Mouse (Mus musculus): ENCODE data around the gene Itpk1.

Gene Itpk1

DNA sequence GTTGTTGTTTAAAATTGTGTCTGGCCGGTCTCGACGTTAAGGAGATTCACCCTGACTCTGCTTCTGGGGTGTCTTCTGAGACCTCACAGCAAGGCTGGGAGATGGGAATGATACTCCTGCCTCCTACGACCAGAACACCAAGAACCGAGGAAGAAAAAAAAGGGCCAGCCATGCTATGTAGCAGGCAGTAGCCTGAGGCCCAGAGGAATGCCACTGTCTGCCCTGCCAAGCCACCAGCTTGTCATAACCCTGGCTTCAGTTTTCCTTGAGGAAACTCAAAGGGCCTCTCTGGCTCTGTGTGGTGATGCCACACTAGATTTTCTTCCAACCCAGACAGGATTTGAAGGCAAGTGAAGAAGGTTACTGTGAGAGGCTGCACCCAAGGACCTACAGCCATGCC is 79.6 kb downstream of the Itpk1 start:
- DNase-seq (ENCODE audit: low spot score), result no peak

DNA sequence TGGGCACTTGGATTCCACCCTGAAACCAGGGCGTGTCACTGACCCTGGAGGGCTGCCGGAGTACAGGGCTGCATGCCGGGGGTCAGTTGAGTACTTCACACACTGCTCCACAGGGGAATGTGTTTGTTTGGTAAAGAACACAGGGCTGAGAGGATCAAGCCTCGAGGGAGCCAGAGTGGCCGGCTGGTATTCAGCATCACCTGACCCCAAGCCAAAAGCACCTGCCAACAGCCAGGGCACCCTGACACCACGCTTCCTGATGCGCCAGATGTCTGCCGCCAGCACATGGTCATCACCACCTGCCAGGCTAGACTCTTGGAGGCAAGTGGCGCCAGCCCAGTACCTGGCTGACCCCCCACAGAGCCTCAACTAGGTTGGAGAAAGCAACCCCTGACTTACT is 80.9 kb downstream of the Itpk1 start:
- DNase-seq (ENCODE audit: low spot score), result no peak

DNA sequence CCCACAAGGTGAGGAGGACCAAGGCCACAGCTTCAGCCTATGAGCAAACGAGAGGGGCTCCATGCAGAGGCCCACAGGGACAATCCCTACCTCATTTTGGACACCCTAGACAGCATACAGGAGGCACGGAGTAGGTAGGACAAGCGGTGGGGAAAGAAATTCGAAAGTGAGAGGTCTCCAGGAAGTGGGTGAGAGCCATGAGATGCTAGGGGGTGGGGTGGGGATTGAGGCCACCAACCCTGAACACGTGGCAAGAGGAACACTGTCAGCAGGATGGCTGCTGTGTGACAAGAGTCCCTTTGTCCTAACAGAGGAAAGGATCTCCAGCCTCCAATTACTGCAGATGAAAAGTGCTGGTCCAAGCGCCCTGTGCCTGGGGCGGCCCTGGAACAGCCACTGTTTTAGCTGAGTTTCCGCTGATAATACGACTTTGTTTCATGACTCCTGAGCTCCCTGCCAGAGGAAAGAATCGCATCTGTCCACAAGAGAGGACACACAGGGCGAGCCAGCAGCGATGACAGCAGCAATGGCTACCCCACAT is 82.4 kb downstream of the Itpk1 start:
- DNase-seq (ENCODE audit: low spot score), result no peak

DNA sequence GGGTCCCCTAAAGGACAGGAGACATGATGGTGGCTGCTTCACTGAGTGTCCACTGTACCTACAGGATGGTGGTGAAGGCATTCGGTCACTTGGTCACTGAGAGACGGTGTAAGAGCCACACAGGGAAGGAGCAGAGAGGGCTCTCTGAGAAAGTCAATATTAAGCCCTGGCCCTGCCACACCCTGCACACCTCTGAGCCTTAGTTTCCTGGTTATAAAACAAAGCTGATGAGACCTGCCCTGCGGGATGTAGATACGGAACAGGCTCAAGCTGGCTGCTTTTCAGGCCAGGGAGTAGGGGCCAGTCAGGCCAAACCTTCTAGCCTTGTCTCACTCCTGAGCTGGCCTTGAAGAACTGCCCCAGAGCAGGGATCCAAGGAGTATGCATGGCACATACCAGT is 82.9 kb downstream of the Itpk1 start:
- DNase-seq (ENCODE audit: low spot score), result no peak

DNA sequence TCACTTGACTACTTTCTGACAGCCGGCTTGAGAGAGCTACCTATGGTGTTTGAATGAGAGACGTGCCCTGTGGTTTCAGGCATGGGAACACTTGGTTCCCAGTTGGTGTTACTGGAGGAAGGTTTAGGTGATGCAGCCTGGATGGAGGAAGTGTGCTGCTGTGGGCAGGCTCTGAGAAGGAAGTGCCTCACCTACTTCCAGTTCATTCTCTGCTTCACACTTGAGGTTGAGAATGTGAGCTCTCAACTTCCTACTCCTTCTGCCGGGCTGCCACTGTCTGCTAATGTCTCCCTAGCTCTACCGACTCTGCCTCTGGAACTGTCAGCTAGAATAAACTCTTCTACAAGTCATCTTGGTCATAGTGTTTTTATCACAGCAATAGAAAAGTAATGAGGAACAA is 83.5 kb downstream of the Itpk1 start:
- no peak for DNase-seq (ENCODE audit: low spot score)

DNA sequence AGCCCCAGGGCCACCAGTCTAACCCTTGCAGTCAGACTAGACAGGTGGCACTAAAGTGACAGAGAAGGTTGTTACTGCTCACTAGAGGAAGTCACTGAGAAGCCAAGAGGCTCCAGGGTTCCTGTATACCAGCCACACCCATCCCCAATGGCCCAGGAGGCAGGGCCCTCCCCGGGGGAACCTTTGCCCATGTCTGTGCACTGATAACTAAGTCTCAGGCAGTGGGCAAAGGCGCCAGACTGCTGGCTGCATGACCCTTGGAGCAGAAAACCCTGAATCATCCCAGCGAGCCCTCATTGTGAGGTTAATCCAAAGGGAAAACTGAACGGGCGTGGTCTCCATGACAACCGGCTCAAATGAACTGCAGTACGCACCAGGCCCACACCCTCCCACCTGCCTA is 84.8 kb downstream of the Itpk1 start:
- DNase-seq (ENCODE audit: low spot score), result no peak

DNA sequence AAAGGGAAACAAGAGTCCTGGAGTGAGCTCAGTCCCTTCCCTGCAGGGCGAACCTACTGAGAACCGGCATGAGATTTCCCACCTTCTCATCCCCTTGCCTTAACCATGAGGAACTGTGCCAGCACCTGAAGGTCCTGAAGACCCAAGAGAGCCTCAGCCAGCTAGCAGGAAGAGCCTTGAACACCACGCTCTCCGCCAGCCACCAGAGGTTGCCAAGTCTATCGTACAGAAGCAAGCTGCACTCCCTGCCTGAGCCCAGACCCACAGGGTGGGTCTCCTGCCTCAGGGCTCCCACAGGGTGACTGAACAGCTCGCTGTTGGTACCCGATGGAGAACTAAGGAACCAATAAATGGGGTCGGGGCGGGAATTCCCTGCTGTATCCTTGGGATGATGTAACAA is 86.6 kb downstream of the Itpk1 start:
- no peak for DNase-seq (ENCODE audit: low spot score)

DNA sequence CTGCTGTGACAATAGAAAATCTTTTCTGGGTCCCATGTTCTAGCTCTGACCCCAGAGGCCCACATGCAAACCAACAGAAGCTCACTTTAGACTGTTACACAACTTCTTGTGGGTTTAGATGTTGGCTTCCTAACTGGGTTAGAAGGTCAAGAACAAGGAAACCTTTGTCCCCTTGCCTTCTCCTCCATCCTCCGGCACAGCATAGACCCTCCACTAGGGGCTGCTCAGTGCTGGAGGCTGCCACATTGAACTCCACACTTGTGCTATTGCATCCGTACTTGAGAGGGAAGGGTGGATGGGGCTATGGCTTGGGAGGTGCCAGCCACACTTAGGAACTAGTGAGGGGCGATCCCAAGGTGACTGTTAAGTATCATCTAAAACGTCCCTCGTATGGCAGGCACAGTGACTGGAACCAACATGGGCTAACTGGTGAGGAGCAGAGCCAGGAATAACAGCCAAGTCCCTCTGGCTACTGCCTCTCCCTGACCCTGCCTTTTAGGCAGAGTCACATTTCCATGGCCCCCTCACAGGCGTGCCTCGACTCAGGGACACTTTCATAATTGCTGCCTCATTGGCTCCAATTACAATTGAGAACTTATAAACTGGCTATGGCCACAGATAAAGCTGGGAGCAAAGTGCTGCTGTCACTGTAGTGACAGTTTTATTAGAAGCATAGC is 87.7 kb downstream of the Itpk1 start:
- DNase-seq (ENCODE audit: low spot score), result no peak

DNA sequence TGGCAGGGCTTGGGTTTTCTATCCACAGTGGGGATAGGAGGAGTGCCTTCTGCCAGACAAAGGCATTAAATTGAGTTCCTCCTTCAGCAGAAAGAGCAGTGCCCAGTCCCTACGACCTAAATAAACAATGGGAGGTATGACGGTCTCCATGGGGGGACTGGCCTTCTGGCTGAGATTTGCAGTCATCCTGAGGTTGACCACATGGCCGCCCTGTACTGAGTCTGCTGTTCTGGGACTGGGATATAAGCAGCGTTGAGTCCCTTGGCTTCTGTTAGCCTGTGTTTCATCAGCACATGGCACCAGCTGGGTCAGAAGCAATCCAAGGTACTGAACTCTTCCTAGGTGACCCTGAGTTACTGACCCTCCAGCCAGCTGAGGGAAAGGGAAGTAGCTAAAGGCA is 88.5 kb downstream of the Itpk1 start:
- no peak for DNase-seq (ENCODE audit: low spot score)

DNA sequence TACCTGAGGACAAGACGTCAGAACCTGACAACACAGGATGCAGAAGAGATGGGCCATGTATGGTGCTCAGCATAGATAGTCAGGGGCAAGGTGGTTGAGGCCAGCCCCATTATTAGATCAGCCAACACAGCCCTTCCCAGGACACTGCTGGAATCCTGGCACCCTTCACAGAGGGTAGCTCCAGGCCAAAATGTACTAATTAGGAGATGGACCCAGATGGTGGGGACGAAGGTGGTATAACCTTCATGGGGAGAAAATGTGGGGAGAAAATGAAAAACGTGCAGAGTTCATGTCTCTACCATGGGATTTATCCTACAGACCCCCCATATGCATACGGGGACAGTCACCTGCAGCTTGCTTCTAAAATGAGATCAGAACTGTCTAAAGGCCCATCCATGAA is 91.3 kb downstream of the Itpk1 start:
- DNase-seq (ENCODE audit: low spot score), result no peak

DNA sequence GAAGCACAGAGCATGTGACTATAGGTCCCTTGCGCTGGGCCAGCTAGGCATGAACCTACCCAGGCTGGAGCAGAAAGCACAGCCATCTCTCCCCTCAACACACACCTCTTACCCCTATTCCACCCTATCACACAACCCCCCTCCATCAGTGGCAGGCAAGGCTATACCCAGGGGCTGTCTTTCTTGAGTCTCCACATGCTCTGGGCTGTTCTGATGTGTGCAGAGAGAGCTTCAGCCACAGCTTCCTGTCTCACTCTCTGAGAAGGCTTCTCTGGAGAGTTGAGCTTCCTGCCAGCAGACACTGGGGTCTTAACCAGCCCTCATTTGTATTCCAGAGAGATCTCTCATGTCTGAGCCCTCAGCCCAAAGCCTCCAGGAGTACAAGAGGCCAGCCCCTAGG is 92.3 kb downstream of the Itpk1 start:
- no peak for DNase-seq (ENCODE audit: low spot score)

DNA sequence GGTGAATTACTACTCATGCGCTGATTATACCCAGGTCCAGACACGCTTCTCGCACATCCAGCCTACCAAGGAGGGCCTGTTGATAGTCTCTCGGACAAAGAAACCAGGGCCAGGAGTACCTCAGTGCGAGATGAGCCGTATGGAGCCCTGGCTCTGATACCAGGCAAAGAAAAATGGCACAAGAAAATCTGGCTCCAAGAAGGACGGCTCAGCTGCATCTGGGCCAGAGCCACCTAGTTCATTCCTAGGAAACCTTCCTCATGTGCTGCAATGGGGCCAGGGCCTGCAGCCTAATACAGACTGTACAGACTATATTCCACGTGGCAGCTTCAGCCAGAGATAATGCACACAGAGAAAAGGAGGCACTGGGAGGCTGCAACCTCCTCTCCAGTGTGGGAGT is 93.8 kb downstream of the Itpk1 start:
- no peak for DNase-seq (ENCODE audit: low spot score)

DNA sequence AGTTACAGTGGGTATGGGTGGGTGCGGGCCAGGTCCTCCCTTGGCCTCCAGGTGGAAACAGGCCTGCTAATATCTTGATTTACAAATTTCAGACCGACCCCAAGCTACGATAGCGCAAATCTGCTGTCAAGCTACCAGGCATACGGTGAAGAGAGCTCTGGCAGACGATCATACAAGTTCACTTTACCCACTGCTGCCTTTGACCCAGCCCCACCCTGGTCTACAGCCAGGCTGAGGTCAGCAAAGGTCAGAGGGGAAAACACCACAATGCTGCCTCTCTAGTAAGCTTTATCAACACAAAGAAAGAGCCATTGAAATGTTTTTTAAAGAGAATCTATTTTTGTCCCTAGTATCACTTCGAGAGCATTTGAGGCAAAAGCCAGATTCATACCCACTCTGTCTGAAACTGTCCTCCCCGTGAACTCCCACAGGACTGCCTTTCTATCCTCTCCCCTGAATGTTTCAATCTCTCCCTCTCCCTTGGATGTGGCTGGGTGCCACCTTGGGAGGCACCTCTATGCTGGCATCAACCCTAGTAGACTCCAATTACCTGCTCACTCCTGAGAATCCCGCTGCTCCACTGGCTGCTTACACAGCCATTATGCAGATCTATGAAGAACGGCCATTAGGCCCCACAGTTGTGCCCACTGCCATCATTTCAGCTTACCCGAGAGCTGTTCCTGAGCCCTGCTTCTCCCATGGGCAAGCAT is 96.8 kb downstream of the Itpk1 start:
- no peak for DNase-seq (ENCODE audit: low spot score)

DNA sequence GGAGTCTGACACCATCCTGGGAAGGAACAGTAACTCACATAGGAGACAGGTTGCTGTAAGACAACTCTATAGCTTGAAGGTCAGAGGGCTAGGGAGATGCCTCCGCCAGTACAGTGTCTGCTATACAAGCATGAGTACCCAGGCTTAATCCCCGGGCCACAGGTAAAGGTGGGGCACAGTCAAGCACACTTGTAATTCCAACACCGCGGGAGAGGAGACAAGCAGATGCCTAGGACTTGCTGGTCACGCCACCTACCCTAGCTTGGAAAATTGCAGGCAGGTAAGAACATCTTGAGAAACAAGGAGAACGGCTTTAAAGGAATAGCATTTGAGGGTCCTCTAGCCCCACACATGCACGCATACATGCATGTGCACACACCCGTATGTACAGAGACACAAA is 97.7 kb downstream of the Itpk1 start:
- no peak for DNase-seq (ENCODE audit: low spot score)

DNA sequence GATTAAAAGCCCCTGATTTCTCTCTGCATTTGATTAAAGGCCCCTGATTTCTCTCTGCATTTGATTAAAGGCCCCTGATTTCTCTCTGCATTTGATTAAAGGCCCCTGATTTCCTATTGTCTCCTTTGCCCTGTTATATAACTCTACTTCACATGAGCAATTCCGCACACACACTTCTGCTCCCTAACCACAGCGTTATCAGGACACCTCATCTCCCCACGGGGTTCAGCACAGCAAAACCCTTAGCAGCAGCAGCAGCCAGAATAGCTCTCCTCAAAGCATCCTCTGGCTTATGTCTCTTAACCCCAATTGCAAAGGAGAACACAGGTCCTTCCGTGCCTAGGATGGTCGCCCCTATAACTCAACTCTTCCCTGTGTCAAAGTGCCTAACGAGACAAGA is 99.1 kb downstream of the Itpk1 start:
- DNase-seq (ENCODE audit: low spot score), result no peak

DNA sequence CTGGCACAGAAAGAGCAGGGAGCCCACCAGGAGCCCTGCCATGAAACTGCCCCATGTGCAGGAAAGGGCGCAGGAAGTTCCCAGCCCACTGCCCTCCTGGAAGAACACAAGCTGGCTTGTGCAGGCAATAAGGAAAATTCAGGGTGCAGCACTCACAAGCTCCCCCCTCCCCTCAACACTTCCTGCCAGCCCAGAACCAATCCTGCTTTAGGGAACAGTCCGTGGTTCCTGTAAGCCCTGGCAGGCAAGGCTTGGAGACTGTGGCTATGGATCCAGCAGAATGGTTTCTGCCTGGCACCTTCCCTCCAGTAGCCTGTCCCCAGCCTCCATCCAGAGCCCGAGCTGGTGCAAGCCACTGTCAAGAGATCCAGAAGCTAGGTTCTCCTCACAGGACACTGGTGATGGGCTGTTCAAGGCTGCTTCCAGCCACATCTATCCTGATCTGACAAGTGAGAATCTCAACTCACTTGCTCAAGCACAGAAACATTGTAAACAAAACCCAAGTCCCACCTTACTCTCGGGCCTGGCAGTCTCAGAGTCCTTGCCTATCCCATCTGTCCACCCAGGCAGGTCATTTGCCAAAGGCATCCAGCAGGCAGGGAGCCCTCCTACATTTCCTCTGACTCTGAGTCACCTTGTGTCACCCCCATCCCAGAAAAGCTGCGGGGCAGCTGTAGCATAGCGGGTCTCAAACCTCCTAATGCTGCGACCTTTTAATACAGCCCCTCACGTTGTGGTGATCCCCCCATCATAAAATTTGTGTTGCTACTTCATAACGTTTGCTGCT is 102.3 kb downstream of the Itpk1 start:
- DNase-seq (ENCODE audit: low spot score), result no peak

DNA sequence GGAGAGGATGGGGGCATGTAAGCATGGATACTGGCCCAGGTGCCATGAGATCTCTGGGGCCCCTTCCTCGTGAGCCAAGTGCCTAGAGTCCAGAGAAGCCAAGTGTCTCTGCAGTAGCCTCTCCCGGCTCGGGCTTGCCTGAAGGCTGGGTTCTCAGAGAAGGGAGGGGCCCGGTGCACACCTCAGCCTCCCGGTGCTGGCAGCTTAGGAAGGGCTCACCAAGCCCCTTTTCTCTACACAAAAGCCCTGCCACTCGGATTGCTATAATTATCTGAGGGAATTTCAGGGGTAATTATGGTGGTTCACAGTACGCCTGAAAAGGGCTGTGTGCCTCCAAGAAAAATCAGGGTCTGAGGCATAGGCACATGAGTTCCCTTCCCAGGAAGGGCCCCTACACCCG is 102.9 kb downstream of the Itpk1 start:
- DNase-seq (ENCODE audit: low spot score), result no peak

DNA sequence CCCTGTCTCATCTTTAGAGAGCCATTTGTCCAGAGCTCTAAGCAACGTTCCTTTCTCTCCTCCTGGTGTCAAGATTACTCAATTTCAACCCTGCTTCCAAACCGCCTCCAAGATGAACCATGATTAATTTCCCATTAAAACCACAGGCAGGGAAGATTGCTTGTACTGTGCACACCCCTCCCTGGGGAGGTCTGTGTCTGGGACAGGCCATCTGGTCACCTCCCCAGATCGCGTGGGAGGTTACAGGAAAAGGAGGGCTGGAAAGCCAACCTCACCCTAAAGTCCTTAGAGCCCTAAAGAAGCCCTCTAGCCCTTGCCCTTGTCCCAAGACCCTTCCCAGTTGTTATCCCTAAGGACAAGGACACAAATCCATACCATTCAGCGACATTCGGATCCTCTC is 104.4 kb downstream of the Itpk1 start:
- no peak for DNase-seq (ENCODE audit: low spot score)

DNA sequence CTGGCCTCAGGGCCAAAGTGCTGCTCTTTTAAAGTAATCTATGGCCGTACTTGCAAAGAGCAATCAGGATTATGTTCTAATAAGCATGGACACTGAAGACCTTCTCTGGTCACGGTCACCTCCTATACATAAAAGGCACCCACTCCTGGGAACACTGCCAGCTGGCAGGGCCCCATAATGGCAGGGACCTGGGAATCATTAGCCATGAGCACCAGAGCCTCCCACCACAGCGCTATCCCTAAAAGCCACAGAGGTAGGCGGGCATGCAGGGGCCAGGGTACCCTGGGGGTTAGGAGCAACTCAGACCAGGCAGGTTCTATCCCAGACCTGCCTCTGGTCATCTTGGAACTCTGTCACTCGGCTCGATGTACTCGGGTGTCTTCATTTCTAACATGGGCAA is 104.9 kb downstream of the Itpk1 start:
- DNase-seq (ENCODE audit: low spot score), result no peak

DNA sequence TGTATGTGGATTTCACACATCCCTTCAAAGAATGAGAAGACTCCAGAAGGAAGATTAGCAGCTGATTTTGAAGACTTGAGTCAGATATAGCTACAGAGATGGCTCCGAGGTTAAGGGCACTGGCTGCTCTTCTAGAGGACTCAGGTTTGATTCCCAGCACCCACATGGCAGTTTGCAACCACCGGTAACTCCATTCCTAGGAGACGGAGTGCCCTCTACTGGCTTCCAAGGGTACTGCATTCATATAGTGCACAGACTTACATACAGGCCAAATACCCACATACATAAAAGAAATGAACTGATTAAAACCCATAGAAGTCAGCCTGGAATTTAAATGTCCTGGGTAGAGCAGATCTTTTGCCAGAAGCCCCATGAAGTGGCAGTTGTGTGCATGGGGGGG is 106.2 kb downstream of the Itpk1 start:
- DNase-seq (ENCODE audit: low spot score), result no peak

DNA sequence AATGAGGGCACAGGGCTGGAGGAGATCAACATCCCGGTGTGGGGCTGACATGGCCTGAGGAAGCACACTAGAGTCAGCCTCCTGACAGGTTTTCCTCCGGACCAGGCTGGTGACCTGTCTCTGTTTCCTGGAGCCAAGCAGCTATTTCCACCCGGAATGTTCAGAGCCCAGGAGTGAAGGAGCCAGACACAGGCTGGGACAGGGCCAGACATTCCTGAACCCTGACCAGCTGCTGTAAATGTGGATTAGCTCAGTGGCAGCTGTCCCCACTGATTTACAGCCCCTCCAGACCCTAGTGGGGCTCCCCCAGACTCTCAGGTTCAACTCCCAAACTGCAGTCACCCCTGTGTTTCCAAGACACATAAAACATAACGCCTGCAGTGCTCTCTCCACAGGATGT is 107.3 kb downstream of the Itpk1 start:
- DNase-seq (ENCODE audit: low spot score), result no peak

DNA sequence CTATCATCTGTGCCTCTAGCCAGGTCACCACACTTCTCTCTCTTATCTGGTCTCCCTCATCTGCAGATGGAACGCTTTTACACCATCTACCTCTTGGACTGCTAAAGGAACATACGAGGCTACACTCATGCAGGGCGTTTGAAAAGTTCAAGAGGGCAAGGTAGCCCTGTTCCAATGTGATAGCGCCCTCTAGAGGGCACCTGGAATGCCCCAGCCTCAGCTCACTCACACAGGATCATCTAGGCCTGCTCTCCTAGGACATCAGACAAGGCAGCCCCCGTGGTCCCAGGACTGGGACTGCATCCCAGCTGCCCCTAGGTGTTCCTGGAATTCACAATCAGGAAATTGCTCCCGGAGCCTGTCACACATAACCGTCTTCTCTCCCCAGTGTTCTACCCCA is 108.3 kb downstream of the Itpk1 start:
- no peak for DNase-seq (ENCODE audit: low spot score)

DNA sequence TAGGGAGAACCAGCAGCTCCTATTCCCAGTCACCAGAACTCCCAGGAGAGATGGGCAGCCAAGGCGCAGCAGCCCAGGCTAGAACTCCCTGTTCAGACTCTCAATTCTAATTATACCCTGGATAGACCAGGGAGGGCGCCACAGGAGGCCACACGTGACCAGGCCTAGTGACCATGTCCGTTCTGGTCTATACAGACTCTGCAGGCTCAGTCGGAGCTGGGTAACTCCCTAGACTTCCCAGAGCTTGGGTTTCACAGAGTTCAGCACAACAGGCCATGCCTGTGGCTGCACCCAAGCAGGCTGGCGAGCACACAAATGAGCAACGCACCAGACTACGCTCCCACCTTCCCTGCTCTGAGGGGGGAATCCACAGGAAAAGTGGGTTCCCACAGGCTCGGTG is 110.1 kb downstream of the Itpk1 start:
- no peak for DNase-seq (ENCODE audit: low spot score)
